Mouse (Mus musculus) heart, postnatal 36 days (tissue): ENCODE measurements around the gene Tenm4. TPM values are rescaled to one million over a fixed set of nuclear protein-coding genes. Genes with fewer than 3 reads are reported as not detected.
A peak's percentile ranks its signal among the peaks of the same experiment; 100 is the strongest.

ENCODE experiments used
- DNase-seq, 2 experiments: peaks; one replicate each; pipeline ENCODE4 v3.0.0; 2021 to 2022
- intact Hi-C: fragments of 180-260 bp; cut with DNase I; formaldehyde crosslinking; loops from one replicate; pipeline ENCODE4 v1.15.1; 2025
- total RNA-seq, 2 experiments: library from RNA; stranded (reverse); gene quantifications; 2 replicates each; pipeline ENCODE4 v1.2.3; 2021

The Tenm4 gene
- total RNA-seq, 2 experiments from 2014 or later: 0.36 to 0.81 TPM

GRCm38 (mm10) chr7:96751236-96751635 lies 580.2 kb downstream of the Tenm4 start:
- intact Hi-C loops: no loop called here
- DNase-seq: no peak

DNA sequence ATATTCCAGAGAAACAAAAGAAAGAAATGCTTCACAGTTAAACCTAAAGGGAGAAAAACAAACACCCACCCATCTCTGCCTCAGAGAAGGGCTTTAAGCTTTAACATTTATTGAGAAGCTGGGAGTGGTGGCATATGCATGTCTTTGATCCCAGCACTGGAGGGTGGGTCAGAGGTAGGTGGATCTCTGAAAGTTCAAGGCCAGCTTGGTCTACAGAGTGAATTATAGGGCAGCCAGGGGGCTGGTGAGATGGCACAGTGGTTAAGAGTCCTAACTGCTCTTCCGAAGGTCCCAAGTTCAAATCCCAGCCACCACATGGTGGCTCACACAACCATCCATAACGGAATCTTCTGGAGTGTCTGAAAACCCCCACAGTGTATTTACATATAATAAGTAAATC lies 581.7 kb downstream of the Tenm4 start:
- intact Hi-C loops: no loop called here

GRCm38 (mm10) chr7:96753335-96754095 lies 582.5 kb downstream of the Tenm4 start:
- intact Hi-C loops: no loop called here
- DNase-seq: no peak

More for the DNA sequence above, 581.7 kb downstream of the Tenm4 start:
- DNase-seq: no peak

DNA sequence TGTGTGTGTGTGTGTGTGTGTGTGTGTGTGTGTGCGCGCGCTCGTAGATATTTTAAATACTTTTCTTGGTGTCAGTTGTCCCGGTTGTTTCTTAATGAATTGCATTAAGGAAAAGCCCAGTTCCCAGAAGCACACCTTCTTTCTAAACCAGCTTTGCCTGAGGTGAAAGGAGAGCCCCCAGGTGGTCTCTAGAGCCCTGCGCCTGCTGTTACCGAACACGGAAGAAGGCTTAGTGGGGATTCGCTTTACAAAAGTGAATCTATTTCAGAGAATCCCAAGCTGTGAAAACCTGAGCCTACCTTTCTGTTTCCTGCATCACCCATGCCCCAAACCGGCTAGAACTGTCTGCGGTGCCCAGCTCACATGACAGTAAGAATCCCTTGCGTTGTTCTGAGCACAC lies 583.1 kb downstream of the Tenm4 start:
- DNase-seq: no peak
- intact Hi-C loops: no loop called here

- intact Hi-C loops: no loop called here
- no peak for DNase-seq
These were observed 584.5 kb downstream of the Tenm4 start for GRCm38 (mm10) chr7:96755459-96756094.

DNA sequence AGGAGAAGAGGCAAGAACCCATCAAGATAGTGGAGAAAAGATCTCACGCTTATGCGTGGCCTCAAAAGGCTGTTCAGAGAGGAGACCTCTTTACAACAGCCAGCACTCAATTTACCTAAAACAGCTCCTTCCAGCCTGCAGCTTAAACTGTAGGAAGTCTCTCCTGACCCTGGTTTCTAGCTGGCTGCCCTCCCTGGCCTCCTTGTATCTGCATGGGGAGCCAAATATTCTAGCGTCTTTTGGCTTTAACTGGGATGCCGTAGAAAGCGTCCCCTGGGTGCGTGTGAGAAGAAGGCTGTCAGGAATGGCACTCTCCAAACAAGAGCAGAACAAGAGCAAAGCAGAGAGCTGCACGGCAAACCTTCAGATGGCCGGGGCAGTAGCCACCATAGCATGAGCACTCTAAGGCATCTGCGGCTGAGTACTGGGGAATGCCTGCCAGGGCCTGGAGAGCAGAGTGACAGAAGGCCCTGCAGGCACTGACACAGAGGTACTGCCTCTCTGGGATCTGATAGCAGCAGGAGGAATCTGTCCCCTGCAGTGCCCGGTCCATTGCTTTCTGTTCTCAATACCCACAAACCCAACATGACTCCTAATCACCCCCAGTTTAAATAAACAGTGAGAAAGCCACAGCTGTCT lies 585.2 kb downstream of the Tenm4 start:
- peak in 1 of 2 experiments; percentile 22 for DNase-seq
- intact Hi-C loops: no loop called here

- DNase-seq: no peak
- intact Hi-C loops: no loop called here
These were observed 586.0 kb downstream of the Tenm4 start for GRCm38 (mm10) chr7:96757067-96757466.

- no peak for DNase-seq
- intact Hi-C loops: no loop called here
These were observed 589.2 kb downstream of the Tenm4 start for GRCm38 (mm10) chr7:96760208-96760607.

- intact Hi-C loops: no loop called here
- no peak for DNase-seq
These were observed 590.1 kb downstream of the Tenm4 start for GRCm38 (mm10) chr7:96761151-96761550.

- intact Hi-C loops: no loop called here
- DNase-seq: peak in 1 of 2 experiments; percentile 20
These were observed 594.4 kb downstream of the Tenm4 start for GRCm38 (mm10) chr7:96765321-96765960.

- DNase-seq: no peak
- intact Hi-C loops: no loop called here
These were observed 596.0 kb downstream of the Tenm4 start for GRCm38 (mm10) chr7:96767090-96767489.

DNA sequence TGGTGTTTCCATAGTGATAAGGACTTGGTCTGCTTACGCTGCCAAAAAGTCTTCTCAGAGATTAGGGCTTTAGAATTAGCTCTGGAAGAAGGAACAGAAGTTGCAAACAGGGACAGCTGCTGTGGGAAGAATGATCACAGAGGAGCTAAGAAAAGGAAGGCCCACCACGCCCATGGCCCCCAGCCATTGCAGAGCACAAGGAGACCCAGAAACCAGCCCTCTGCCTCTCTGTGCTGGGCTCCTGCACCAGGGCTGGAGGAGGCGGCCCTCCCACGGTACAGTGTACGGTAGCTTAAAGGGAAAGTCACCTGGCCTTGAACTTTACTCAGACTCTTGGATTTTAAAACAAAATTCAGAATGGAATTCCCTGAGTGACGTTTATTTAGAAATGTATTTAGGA lies 597.7 kb downstream of the Tenm4 start:
- DNase-seq: no peak
- intact Hi-C loops: no loop called here

GRCm38 (mm10) chr7:96769784-96770183 lies 598.7 kb downstream of the Tenm4 start:
- intact Hi-C loops: no loop called here
- DNase-seq: peak in 1 of 2 experiments; percentile 15

GRCm38 (mm10) chr7:96772966-96773365 lies 601.9 kb downstream of the Tenm4 start:
- intact Hi-C loops: no loop called here
- no peak for DNase-seq

DNA sequence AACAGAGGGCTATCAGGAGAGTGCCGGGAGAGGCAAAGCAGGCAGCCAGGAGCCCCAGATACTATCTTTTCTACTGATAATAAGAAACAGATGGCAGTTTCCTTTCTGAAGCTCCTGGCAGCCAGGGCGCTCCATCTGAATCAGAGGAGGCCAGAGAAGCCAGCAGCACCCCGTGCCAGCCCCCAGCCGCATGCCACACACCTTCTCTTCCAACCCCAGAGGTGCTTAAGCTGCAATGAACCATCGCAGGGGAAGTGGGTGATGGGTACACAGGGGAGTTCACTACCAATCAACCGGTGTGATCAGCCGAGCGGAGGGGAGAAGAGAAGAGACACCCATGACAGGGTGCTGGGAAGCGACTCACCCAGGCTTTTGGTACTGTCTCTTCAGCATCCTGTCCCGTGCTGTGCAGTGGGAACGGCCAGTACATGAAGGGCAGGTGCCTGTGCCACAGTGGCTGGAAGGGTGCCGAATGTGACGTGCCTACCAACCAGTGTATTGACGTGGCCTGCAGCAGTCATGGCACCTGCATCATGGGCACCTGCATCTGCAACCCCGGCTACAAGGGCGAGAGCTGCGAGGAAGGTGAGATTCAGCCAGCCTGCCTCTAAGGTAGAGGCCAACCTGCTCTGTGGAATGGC lies 602.7 kb downstream of the Tenm4 start:
- no peak for DNase-seq
- intact Hi-C loops: no loop called here

- DNase-seq: no peak
- intact Hi-C loops: no loop called here
These were observed 604.0 kb downstream of the Tenm4 start for GRCm38 (mm10) chr7:96775080-96775486.

GRCm38 (mm10) chr7:96777938-96778600 lies 607.0 kb downstream of the Tenm4 start:
- intact Hi-C loops: no loop called here
- no peak for DNase-seq

DNA sequence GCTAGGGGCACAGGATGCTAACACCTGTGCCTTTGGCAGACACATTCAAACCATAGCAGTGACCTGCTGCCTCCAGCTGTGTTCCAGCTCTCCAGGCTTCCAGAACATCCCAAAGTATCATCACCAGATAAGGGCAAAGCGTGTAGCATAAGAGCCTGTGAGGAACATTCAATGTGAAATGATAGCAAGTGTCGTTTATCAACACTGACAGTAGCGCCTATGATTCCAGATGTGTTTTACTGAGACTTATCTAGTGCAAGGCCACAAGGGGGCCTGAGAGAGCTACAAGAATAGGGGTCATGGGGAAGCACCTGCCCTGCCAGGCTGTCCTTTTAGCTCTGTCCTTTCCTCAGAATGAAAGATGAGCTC lies 607.5 kb downstream of the Tenm4 start:
- intact Hi-C loops: no loop called here
- DNase-seq: peak; percentile 19 to 30

DNA sequence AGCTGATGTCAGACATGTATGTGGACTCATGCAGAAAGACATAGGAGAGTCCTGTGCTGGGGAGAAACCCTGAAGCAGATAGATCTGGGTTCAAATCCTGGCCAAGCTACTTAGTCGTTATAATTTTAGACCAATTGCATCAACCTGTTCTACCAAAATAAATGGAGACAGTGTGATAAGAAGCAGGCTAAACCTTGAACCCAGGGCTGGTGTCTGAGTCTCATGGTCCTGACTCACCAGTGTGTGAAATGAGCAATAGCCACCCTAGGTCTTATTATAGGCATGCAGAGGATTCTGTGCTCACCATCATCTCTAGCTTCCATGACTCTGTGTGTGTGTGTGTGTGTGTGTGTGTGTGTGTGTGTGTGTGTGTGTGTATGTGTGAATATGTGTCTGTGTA lies 609.5 kb downstream of the Tenm4 start:
- no peak for DNase-seq
- intact Hi-C loops: no loop called here

- intact Hi-C loops: no loop called here
- no peak for DNase-seq
These were observed 610.0 kb downstream of the Tenm4 start for GRCm38 (mm10) chr7:96781068-96781467.
